Mouse (Mus musculus) cortical plate, adult 2 months (tissue): ENCODE results near the gene Lamtor1.

Experiments
- CTCF ChIP-seq: fragments of 200-500 bp; IDR thresholded peaks from 2 replicates; pipeline ENCODE4 v1.5.1; 2011; ENCODE audit warnings: mild to moderate bottlenecking, control low read depth, low read length; ENCODE audit not compliant: insufficient read depth; ENCODE audit errors: extremely low read depth
- POLR2A ChIP-seq: fragments of 200-500 bp; IDR thresholded peaks from 2 replicates; pipeline ENCODE4 v1.6.1; 2011; ENCODE audit warnings: mild to moderate bottlenecking, low read length, control low read depth; ENCODE audit not compliant: insufficient read depth; ENCODE audit errors: extremely low read depth

- TF ChIP-seq CTCF: no peak
- no peak for TF ChIP-seq POLR2A
Measured at GRCm38 (mm10) chr7:101888460-101888859, 17.2 kb upstream of the Lamtor1 start.
